Mouse (Mus musculus) embryo, embryonic 10.5 days (tissue): ENCODE results near the gene Ttk.

Source experiments
- DNase-seq: peaks from one replicate; pipeline ENCODE4 v3.0.0-alpha.2; 2015; ENCODE audit warnings: low spot score

Gene Ttk

GRCm38 (mm10) chr9:83833811-83834747, at the start of gene Ttk:
TSS of gene Ttk (plus strand) at chr9:83834689.
- DNase-seq: peak; percentile 96

DNA sequence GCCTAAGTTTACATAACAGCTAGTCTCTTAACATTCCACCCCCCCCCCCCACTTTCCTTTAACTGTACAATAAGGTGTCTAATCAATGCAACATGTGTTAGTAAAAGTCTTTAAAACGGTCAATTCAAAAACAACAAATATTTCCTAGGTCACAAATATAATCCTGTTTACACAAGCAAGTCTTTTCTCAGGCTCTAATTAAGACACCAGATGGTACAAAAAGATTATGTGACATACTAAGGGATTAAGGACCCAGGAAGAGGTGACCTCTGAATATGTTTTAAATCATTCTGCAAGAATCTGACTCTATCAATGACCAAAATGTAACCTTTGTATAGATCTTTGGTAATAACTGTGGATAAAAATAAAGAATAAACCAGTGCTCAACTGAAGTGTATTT, 49.0 kb upstream of the Ttk start:
- no peak for DNase-seq

- DNase-seq: no peak
These were observed 45.2 kb upstream of the Ttk start for GRCm38 (mm10) chr9:83789326-83789725.

DNA sequence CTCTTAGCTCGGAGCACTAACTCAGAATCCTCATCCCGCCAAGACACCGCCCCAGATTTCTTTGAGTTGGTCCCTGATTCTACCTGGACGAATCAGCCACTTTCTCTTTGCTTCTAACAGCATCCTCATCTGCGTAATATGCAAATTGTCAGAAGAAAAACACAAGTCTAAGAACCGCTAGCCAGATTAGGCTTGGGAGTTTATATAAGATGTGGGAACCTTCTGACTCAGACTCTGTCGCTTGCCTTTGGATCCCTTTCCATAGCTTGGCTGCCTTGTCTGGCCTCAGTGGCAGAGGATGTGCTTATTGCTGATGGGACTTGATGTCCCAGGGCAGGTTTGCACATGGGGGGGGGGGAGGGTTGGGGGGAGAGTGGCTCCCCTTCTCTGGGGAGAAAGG, 37.6 kb upstream of the Ttk start:
- DNase-seq: no peak

GRCm38 (mm10) chr9:83797898-83798297, 36.6 kb upstream of the Ttk start:
- no peak for DNase-seq

- peak; percentile 3 for DNase-seq
These were observed 30.1 kb upstream of the Ttk start for GRCm38 (mm10) chr9:83804341-83804740.

GRCm38 (mm10) chr9:83805164-83805976, 29.1 kb upstream of the Ttk start:
- DNase-seq: peak; percentile 79

GRCm38 (mm10) chr9:83805977-83806815, 28.3 kb upstream of the Ttk start, which contains the start of gene Elovl4:
TSS of gene Elovl4 (minus strand) at chr9:83806277.
- DNase-seq: peak; percentile 83

DNA sequence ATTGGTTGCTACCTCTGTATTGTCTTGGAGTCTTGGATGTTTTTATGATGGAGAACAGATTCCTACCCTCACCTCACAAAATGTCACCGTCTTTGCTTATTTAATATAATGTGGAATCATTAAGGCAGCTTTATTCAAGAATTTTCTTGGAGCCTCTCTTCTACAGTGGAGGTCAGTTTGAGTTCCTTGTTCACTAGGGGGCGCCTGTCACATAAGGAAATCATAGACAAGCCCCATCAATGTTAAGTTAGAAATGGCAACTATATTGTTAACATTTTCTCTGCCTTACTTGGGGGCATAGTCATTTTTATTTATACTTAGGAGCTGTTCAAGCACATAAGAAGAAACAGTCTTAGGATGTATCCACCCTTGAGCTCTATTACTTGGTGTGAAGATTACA, 26.9 kb upstream of the Ttk start:
- DNase-seq: peak; percentile 83

DNA sequence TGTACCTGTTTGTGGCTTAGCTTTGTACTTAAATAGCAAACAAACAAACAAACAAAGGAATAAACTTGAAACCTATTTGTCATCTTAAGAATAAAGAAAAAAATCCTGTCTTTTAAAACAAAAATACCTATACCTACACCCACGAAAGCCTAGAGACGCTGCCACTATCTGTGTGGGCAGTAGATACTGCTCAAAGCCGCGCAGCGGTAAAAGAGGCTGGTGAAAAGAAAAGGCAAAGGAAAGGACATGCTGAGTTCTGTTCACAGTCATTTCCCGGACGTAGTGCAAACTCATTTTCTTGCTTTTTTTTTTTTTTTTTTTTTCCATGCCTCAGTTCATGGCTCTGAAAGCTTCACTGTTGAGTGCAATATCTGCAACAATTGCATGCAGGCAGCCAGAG, 15.3 kb upstream of the Ttk start:
- DNase-seq: no peak

DNA sequence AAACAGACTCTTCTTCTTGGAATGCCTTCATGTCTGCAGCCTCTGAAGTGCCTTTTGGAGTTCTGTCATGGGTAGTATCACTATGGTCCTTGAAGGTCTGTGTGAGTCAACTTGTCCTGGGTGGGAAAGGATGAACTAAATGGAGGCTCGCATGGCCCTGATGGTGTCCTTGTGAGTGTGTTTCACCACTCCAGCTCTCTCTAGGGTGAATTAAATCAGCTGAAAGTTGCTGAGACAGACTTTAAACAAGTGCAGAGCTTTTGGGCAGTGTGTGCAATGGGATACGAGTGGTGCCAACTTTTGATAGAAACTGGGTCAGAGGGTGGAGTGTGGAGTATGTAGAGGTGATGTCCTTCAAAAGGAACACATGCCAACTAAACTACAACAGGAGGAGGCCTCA, 13.5 kb upstream of the Ttk start:
- DNase-seq: no peak

GRCm38 (mm10) chr9:83822925-83823324, 11.6 kb upstream of the Ttk start:
- DNase-seq: no peak

DNA sequence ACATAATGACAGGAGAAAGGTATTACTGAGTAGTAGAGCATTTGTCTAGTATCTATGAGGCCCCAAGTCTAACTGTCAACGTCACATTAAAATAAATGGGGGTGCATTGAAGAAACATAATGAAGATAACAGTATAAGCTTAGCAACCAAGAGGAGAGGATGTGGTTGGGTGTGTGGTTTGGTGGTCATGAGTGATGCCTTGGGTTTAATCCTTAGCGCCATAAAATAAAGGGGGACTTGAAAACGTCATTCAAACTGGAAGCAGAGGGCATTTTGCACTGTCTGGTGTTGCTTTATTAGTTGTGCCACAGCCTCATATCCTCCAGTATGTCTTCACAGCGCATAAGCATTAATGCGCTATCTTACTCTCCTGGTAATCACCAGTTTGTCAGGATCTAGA, 4.6 kb upstream of the Ttk start:
- no peak for DNase-seq

GRCm38 (mm10) chr9:83831152-83831551, 3.3 kb upstream of the Ttk start:
- no peak for DNase-seq

DNA sequence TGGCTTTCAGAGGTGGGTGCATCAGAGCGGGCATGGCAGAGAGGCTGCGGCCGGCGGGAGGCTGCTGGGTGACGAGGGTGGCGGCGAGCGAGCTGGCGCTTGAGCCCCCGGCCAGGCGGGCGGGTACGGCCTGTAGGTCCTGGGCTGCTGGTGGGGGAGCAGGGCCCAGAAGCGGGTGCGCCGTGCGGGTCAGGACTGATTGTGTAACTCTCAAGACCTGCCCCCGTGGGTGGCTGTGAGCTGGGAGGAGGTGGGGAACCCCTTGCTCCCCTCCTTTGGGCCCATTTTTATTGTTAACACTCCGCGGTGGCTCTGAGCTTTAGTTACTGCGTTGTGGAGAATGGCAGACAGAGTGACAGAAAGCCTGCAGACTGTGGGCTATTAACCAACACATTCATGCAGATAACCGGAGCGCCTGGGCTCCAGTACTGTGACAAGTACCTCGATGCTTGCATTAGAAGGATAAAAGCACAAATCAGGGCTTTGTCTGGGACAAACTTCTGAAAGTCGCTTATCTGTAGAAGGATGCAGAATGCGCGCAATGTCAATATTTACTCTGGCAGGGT, 342 bp downstream of the Ttk start:
- peak; percentile 41 for DNase-seq

DNA sequence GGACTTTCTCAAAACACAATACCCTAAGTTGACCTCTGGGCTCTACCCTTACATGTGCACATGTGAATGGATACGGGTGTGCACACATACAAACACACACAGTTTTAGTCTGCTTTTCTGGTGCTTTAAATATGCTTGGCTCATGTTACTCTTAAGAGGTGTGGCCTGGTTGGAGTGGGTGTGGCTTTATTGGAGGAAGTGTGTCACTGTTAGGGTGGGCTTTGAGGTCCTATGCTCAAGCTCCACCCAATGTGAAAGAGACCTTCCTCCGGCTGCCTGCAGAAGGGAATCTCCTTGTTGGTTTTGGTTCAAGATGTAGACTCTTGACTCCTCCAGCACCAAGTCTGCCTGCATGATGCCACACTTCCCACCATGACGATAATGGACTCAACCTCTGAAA, 18.0 kb downstream of the Ttk start:
- no peak for DNase-seq

GRCm38 (mm10) chr9:83865165-83865564, 30.7 kb downstream of the Ttk start:
- DNase-seq: no peak

DNA sequence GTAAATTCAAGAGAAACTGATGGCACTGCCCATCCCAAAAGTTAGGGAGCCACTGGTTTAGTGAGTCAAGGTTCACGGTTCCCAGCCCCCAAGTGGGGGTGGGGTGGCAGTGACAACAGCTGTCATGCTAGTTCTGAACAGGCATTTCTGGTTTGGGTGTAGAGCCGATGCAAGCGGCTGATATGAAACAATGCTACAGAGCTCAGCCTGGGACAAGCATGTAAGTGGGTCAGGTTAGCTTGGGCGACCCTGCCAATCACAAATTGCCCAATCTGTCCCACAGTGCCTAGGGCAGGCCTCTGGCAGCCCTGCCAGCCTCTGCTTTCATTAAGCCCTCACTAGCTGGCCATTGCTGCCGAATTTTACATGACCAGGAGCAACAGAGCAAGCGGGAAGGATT, 47.7 kb downstream of the Ttk start:
- no peak for DNase-seq

- DNase-seq: no peak
These were observed 51.7 kb downstream of the Ttk start for GRCm38 (mm10) chr9:83886149-83886548.

DNA sequence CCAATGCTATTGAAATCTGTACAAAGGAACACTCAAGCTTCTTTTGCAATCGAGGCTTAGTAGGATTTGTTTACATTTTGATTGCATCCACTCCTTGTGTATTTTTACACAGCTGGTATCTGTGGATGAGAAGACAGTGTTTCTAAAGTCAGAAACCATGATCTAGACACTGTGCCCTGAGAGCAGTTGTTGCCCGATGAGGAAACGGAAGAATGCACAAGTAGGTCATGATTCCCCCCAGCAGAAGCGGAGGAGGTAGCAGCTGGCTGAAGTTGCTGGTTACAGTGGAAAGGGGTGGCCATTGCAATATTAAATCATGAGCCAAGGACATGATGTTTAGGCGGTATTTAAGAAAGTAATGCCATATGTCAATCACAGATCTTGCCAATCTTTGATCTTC, 53.7 kb downstream of the Ttk start:
- DNase-seq: no peak

DNA sequence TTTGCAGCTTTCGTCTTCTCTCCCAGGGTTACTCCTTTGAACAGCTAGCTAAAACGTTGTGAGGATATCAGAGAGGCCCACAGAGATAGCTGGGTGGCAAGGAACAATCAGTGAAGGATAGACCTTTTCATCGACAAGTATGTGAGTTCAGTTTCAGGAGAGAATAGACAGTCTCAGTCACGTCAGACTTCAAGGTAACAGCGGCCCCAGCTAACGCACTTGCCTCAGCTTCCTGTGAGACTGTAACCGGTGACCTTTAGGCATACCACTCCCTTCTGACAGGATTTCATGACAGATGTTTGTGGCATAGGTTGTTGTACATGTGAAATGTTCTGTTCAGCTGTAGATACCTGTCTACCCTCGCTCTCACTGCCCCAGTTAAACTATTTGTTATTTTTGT, 58.6 kb downstream of the Ttk start:
- no peak for DNase-seq
